Mouse (Mus musculus): ENCODE results near the gene Olig3. TPM values are rescaled to one million over a fixed set of nuclear protein-coding genes. Genes with fewer than 3 reads are reported as not detected.

Olig3 gene
- total RNA-seq, 2 experiments from 2014 or later, result not detected

Other genes starting within 250 kb of the Olig3 start
- gene Ifngr1, start 235.4 kb downstream of the Olig3 start, total RNA-seq (2021), result 10 to 100 TPM; 51.3 to 56.1 TPM

Data from adrenal gland, adult 18-20 months (tissue).